Mouse (Mus musculus) testis, postnatal 14 days (tissue): ENCODE measurements around the gene Hspb9.
A peak's percentile ranks its signal among the peaks of the same experiment; 100 is the strongest.

ENCODE experiments used
- DNase-seq: peaks from one replicate; pipeline ENCODE4 v3.0.0; 2021; ENCODE audit warnings: low spot score

The Hspb9 gene

GRCm38 (mm10) chr11:100730477-100731205, 17.0 kb downstream of the Hspb9 start:
- DNase-seq, result no peak

DNA sequence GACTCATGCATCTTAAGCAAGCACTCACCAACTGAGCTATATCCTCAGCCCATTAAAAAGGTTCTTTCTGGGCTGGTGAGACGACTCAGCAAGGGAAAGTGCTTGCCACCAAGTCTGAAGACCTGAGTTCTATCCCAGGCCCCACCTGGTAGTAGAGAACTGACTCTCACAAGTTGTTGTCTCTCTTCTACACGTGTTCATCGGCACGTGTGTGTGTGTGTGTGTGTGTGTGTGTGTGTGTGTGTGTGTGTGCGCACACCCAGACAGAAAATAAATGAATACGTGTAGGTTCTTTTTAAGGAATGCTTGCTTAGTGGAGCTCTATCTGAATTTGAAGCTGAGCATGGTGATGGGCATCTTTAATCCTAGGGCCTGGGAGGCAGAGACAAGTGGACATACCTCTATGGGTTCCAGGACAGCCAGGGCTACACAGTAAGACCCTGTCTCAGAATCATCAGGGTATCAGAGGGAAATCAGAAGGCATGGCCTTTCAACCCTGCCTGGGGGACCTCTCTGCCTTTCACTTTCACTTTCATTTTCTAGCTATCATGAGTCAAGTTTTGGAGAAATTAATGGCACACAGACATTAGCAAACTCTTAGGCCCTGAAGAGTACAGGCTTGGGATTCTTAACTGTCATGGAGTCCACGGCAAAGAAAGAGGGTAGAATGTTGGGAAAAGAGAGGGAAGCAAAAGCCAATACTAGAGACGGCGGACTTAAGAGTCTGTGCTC, 21.6 kb downstream of the Hspb9 start:
- DNase-seq, result no peak

DNA sequence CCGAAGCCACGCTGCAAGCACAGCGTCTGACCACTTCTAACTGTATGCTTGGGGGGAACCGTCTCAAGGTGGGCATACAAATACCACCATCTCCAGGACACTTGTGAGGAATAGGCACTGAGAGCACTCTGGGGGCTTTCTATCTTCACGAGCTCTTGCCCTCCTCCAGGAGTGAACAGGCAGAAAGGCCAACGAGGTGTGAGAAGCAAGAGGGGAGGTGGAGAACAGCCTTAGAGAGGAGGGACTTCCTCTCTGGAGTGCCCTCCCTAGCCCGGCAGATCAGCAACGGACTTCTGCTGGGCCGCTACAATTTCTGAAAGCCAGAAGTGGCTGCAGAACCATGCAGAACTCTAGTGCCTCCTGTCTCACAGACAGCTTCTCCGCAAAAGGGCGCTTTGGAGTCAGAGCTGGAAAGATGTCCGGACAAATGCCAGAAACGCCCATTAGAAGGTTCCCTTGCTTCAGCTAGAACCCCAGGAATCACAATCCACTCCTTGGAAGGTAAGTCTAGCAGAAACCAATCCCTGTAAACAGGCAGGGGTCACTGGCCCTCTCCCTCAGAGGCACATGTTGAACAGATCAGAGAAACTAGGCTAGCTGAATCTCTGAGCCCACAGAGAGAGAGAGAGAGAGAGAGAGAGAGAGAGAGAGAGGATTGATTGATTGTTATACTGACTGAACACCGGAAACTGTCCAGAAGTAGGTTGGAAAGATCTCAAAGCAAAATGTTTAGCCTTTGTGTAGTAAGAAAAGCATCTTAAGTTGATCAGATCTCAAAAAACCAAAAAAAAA, 22.5 kb downstream of the Hspb9 start:
- DNase-seq, result no peak

DNA sequence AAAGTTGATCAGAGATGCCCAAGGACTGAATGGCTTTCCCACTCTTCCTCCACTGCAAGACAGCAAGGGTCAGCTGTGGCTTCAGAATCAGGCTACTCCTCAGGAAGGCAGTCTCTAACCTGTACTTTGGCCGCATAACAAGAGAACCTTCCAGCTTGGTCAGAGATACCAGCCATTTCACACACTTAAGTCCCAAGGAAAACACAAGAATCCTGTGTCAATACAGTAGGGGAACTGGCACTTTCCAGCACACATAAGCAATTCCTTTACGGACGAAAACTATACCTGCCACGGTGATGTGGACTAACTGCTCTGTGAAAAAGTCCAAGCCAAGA, 23.1 kb downstream of the Hspb9 start:
- no peak for DNase-seq

GRCm38 (mm10) chr11:100737105-100737733, 23.6 kb downstream of the Hspb9 start:
- DNase-seq, result no peak

DNA sequence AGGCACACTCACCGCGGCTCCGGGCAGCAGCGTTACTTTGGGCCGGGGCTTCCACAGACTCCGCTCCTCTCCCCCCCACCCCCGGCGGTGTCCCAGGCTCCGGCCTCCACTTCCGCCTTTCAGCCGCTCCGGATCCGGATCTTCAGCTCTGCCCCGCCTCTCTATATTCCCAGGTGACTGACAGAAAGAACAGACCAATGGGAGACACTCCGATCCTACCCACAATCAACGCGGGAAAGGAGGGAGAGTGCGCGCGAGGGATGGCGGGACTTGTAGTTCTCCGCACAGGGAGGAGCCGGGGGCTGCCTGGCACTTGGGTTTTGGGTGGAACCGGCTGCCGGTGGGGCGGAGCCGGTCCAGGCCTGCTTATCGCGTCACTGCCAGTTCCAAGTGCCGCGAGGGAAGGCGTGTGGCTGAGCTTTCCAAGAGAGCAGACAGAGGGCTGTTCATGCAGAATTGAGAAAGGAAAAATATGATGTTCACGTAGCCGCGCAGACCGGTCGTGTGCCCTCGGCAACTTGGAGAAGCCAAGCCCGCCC, 24.5 kb downstream of the Hspb9 start, which contains the start of gene Rab5c:
Gene Rab5c, minus strand, starts transcription at position 150 of the 539 bp plus-strand sequence.
- peak; percentile 99 for DNase-seq

DNA sequence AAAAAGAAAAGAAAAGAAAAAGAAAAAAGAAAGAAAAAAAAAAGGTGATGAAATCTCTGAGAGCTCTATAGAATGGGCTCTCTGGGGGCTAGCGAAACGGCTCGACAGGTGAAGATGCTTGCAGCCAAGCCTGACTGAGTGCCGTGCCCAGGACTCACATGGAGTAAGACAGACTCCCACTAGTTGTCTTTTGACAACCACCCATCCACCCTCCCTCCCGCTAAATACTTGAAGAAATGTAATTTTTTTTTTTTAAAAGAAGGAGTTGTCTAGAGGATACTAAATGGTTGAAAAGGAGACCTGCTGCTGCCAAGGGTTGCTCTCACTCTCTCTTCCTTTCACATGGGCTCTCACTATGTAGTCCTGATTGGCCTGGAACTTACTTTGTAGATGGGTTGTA, 25.1 kb downstream of the Hspb9 start:
- no peak for DNase-seq

DNA sequence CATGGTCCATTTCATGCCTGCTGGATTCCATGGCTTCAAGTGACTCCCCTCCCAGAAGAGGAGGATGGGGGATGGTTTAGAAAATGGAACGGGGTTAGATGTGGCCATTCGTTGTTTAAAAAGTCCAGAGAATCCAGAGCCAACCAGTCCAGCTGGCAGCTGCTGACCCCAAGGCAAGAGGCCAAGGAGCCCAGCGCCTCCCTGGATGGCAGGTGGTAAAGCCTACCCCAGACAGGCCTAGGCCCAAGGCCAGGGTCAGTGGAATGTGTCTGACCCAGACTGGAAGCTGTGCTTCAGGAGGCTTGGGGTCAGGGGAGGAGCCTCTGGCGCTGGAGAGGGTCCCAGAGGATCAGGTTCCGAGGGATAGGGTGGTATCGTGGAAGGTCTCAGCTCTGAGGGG, 27.7 kb downstream of the Hspb9 start:
- DNase-seq, result no peak

DNA sequence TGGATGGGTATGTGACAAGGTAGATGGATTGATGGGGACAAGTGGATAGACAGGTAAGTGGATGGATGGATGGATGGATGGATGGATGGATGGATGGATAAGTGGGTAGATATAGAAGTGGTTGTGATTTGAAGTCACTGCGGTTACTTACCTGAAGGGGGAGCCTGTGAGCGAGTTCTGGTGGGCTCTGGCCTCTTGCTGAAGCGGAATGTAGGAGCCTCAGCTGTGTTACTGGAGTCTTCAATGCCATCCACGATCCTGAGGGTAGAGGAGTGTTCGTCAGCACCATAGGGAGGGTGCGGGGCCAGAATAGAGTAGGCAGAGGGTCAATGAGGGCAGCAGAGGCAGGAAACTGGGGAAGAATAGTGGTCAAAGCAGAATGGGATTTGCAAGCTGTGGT, 31.4 kb downstream of the Hspb9 start:
- DNase-seq, result no peak

GRCm38 (mm10) chr11:100746546-100746945, 32.9 kb downstream of the Hspb9 start:
- no peak for DNase-seq

- no peak for DNase-seq
These were observed 33.5 kb downstream of the Hspb9 start for GRCm38 (mm10) chr11:100747114-100747513.

DNA sequence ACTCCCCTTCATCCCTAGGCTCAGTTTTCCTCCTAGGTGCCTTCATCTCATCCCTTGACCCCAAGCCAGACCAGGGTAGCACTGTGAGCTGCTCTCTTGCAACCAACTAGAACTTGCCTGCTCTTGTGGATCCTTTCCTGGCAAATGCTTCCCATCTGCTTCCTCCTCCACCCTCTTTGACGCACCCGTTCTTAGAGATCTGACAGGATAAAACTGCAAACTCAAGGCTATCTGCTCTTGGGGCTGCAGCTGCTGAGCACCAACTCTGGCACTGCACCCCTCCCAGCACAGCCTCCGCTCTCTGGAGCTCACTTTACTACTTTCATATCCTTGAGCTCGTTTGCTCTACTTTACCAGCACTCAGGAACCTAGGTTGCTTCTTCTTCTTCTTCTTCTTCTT, 35.0 kb downstream of the Hspb9 start:
- DNase-seq, result no peak

- DNase-seq, result no peak
These were observed 35.8 kb downstream of the Hspb9 start for GRCm38 (mm10) chr11:100749469-100749868.

DNA sequence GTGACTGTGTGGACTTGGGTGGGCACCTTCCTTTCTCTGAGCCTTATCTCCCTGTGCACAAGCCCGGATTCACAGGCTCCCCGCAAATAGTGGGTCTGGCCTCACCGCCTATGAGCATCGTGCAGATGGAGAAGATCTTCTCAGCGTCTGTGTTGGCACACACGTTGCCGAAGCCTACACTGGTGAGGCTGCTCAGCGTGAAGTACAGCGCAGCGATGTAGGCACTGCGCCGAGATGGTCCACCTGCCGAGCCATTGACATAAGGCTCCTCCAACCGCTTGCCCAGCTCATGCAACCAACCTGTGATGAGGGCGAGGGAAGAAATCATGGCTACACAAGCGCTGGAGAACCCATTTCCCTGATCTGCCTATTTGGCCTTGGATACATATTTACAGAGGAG, 36.5 kb downstream of the Hspb9 start:
- DNase-seq, result no peak

DNA sequence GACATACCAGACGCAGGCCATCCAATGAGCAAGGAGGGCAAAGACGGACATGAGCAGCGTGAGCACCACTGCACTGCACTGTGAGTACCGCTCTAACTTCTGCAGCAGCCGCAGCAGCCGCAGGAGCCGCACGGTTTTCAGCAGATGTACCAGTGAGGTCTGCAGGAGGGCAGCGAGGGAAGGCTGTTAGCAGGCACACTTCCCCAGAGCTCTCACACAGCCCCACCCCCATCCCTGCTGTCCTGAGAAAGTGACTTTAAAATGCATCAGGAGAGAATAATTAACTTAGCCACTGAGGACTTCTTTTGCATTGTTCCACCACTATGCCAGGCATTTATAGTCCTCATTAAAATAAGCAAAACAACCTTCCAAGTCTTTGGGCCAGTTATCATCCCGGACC, 38.6 kb downstream of the Hspb9 start:
- no peak for DNase-seq

- no peak for DNase-seq
These were observed 40.5 kb downstream of the Hspb9 start for GRCm38 (mm10) chr11:100754021-100754692.

- DNase-seq, result no peak
These were observed 41.0 kb downstream of the Hspb9 start for GRCm38 (mm10) chr11:100754693-100755057.

GRCm38 (mm10) chr11:100756476-100756875, 42.8 kb downstream of the Hspb9 start:
- no peak for DNase-seq

DNA sequence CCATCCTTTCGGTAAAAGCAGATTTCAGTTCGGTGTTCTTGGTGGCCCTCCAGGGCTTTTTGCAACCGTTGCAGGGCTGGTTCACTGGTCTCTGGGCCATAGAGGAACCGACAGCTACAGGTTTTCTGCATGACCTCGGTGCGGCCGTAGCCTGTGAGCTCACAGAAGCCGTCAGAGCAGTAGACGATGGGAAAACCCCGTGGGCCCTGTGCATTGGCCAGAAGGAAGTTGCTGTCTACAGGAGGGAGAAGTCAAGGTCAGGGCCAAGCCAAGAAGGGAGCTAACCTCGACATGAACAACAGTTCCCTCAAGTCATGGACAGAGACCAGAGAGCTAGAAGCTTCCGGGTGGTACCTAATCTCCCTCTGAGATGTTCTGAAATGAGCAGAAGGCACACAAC, 43.9 kb downstream of the Hspb9 start:
- no peak for DNase-seq

GRCm38 (mm10) chr11:100758707-100759610, 45.3 kb downstream of the Hspb9 start:
- peak; percentile 46 for DNase-seq
